Mouse (Mus musculus) megakaryocyte progenitor cell, adult 5-6 weeks (primary cell): ENCODE data around the gene Gdf5. TPM values are rescaled to one million over a fixed set of nuclear protein-coding genes. Genes with fewer than 3 reads are reported as not detected.

Experiments used
- ATAC-seq: replicated peaks from 2 replicates; pipeline ENCODE4 v1.8.0; 2016; ENCODE audit warnings: mild to moderate bottlenecking, moderate TSS enrichment, inconsistent platforms; ENCODE audit not compliant: poor library complexity
- total RNA-seq, 2 experiments: library from RNA; stranded (forward) in 1 of 2; stranded (reverse) in 1 of 2; fragments of 157-497, 149-512 nt in 1 of 2; fragments of 200-1000 nt in 1 of 2; gene quantifications; 2 replicates each; pipeline versions ENCODE4 v1.2.3 to v1.2.4; 2015 to 2017

The Gdf5 gene
- not detected in 2 replicates for total RNA-seq (2015)
- not detected in 2 replicates for total RNA-seq (2017)

DNA sequence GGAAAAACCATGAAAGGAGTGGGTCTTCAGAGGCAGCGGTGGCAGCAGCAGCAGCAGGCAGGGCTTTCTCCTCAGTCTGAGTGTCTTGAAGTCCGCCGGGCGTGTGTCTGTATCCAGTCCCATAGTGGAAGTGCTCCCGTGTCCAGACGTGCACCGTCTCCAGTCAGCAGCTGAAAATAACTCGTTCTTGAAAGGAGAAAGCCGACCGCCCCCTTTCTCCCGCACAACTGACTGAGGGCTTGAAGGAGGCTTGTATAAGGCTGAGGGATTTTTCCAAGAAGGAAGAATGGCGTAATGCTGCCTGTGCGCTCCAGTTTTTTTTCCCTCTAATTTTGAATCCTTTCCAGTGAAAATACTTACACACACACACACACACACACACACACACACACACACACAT, at the start of gene Gdf5:
Gene Gdf5, minus strand, starts transcription at position 244 of the 400 bp plus-strand sequence.
- no peak for ATAC-seq

DNA sequence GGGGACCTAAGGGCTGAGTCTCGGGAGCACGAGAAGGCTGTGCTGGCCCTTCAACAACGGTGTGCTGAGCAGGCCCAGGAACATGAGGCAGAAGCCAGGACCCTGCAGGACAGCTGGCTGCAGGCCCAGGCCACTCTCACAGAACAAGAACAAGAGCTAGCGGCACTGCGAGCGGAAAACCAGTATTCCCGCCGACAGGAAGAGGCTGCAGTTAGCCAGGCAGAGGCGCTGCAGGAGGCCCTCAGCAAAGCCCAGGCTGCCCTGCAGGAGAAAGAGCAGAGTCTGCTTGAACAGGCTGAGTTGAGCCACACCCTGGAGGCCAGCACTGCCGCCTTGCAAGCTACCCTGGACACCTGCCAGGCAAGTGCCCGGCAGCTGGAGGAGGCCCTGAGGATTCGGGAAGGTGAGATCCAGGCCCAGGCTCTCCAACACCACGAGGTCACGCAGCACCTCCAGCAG, 46.7 kb upstream of the Gdf5 start:
- peak; percentile 36 for ATAC-seq

DNA sequence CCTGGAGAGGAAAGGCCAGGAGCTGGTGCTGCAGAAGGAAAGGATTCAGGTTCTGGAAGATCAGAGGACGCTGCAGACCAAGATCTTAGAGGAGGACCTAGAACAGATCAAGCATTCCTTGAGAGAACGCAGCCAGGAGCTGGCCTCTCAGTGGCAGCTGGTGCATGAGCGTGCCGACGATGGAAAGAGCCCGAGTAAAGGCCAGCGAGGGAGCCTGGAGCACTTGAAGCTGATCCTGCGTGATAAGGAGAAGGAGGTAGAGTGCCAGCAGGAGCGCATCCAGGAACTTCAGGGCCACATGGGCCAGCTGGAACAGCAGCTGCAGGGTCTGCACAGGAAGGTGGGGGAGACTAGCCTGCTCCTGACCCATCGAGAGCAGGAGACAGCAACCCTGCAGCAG, 46.0 kb upstream of the Gdf5 start:
- ATAC-seq = no peak

DNA sequence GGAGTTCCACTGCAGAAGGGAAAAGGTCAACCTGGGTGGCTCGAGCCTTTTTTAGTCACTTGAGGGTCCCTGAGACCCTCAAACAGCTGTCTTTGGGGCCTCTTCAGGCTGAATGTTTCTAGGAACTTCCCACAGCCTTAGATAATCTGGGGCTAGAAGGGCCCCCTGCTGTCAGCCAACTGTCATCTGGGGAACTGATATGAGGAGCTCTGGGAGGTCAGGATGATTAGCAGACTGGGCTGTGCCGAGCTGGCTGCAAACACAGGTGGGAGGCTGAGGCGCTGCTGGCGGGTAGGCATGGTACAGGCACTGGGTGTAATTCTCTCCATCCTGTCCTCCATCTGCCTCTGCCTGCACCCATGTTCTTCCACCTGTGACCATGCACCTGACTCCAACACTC, 43.9 kb upstream of the Gdf5 start:
- ATAC-seq = peak; percentile 97

DNA sequence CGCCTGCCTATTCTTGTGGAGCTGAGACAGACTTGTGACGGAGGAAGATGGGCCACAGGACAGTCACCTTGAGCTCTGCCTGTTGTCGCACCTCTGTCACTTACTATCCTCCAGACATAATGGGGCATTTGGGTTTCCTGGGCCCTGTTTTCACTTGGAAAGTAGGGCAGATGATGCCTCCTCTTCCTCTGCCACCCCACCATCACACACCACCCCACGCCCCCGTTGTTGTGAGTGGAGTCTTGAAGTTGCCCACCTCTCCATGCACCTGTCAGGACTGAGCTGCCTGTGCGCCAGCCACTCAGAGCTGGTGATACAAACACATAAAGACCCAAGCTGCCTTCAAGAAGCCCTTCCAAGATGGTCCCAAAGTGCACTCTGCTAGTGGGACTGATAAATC, 42.0 kb upstream of the Gdf5 start:
- ATAC-seq = no peak

DNA sequence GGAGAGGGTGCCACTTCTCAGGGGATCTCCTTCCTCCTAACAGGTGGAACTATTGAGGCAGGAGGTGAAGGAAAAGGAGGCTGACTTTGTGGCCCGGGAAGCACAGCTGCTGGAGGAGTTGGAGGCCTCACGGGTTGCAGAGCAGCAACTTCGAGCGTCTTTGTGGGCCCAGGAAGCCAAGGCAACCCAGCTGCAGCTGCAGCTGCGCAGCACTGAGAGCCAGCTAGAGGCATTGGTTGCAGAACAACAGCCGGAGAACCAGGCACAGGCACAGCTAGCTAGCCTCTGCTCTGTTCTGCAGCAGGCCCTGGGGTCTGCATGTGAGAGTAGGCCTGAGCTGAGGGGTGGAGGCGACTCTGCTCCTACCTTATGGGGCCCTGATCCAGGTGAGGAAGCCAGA, 40.6 kb upstream of the Gdf5 start:
- no peak for ATAC-seq

DNA sequence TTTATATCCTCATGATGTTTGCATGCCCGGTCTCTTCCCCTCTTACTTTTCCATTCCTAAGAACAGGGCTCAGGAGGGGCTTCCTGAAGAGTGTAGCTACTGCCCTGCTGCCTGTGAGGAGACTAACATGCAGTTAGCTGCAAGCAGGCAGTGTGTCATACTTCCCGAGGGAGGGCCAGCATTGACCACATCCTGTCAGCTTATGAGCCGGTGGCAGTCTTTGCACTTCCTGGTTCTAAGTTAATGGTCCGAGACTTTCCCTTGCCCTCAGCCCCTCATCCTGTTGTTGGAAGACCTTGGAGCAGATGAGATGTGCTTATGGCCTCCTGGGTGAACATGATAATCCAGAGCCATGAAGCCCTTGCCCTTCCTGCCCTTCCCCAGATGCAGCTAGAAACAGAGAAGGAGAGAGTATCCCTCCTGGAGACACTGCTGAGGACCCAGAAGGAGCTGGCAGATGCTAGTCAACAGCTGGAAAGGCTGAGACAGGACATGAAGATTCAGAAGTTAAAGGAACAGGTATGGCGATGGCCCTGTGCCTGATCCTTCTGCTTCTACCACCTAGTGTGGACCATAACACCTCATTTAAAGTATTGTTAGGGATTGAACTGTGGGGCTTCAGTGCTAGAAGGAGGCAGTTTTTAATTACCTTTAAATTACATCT, 34.3 kb upstream of the Gdf5 start:
- peak; percentile 99 for ATAC-seq

DNA sequence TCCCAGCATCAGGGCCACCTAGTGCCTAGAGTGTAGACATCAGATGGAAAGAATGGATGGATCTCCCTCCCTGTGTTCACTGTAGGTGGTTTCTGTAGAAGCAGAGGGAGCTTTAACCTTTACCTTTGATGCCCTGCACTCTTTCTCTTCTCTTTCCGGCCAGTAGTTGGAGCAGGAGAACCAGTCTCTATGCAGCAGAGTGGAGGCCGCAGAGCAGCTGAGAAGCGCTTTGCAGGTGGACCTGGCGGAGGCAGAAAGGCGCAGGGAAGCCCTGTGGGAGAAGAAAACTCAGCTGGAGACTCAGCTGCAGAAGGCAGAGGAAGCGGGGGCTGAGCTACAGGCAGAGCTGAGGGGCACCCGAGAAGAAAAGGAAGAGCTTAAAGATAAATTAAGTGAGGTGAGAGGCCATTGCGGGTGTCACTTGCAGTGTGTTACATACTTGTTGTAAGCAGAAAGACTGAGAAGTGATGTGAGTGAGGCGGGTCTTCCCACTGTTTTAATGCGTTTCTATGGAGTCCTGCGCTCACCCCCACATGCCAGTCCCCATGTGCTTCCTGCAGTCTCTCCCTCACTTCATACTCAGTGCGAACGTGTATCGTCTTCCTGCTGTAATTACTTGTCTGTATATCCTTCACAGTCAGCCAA, 29.0 kb upstream of the Gdf5 start:
- no peak for ATAC-seq

DNA sequence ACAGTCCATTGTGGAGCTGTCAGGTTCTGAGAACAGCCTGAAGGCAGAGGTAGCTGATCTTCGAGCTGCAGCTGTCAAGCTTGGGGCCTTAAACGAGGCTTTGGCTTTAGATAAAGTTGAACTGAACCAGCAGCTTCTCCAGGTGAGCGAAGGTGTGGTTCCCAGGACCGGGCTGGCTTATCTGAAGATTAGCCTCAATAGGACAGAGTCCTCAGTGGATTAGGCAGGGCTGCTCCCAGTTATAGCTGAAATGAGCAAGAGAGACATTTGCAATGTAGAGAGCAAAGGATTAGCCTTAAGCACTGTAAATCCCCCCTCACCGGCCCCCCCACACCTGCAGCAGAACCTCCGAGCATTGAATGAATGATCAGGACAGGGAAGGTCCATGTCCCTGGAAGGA, 28.2 kb upstream of the Gdf5 start:
- no peak for ATAC-seq

DNA sequence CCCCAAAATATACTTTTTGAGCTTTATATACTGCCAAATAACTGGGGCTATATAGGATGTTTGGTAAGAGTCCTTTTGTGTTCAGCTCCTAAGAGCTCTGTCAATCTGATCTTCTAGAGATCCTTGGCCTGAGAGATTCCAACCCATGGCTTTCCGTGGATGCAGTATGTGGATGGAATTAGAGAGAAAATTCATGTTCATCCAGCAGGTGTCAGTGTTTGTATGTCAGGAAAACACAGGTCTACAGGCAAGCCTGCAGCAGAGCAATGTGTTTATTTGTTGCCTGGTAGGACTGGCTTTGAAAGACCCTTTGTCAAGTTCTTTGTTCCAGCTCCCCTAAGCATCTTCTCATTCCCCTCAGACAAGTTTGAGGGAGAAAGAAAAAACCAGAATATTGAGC, 17.8 kb upstream of the Gdf5 start:
- peak; percentile 66 for ATAC-seq

DNA sequence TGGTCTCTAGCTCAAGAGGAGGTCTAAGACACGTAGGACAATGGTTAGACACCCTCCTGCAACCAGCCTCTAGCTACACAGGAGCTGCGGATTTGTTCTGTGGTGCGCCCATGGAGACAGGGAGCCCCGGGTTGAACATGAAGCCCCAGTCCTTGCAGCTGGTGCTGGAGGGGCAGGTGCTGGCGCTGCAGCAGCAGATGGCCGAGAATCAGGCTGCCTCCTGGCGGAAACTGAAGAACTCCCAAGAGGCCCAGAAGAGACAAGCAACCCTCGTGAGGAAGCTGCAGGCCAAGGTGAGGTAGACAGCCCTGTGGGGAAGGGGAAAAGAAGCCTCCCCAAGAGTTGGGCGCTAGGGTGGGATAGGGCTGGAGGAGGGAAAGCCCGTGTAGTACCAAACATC, 16.7 kb upstream of the Gdf5 start:
- ATAC-seq = no peak

DNA sequence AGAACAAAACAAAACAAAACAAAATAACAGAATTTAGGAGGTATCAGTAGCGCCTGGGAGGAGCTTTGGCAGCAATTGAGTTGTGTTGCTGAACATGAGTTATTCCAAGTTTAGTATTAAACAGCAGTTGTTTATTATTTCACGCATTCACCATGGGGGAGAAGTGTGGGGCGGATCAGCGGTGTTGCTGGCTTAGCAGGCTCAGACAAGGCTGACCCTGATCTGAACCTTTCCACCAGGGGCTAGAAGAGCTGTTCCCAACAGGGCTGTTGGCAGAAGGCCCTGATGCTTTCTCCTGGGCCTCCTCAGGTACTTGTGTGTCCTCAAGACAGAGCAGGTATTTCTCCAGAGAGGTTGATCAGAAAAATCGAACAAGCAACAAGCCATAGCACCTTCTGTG, 14.8 kb upstream of the Gdf5 start:
- ATAC-seq = no peak

DNA sequence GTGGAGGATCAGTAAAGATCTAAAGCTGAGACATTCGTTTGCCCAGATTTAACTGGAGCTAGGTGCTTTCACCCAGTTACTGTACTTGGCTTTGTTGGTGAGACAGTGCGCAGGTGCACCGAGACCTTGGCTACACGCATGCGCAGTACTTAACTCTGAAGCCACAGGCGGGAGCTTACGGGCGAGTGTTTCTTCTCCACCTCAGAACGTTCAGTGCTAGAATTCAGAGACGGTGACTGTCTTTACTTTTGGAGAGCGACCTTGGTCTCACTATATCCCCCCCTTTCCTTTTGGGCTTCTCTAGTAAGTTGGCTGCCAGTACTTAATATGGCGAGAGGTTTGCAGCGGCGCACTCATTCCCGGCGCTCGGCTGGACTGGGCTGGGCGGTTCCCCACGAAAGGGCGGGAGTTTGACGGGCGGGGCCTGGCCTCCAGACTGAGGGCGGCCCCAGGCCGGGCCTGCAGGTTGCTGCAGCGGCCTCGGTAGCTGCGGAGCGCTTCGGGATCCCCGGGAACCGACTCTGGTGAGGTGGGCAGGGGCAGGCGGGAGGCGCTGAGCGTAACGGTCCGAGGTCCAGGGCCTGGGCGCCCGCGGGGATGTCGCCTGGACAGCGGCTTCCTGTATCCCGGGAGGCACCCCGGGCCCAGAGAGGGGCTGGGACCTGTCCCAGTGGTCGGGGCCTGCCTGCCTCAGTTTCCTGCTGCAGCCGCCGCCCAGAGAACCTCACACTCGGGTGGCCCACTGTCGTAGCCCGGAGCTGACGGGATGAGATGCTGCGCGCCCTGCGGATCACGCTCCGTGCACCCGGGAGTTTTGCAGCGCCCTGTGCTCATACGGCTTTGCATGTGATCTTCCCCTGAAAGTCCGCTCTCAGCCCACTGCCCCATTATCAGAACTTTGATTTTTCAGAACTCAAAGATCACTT, 11.2 kb upstream of the Gdf5 start, which contains the start of gene Cep250:
Gene Cep250, plus strand, starts transcription at position 325 of the 926 bp plus-strand sequence.
- ATAC-seq = peak; percentile 95

DNA sequence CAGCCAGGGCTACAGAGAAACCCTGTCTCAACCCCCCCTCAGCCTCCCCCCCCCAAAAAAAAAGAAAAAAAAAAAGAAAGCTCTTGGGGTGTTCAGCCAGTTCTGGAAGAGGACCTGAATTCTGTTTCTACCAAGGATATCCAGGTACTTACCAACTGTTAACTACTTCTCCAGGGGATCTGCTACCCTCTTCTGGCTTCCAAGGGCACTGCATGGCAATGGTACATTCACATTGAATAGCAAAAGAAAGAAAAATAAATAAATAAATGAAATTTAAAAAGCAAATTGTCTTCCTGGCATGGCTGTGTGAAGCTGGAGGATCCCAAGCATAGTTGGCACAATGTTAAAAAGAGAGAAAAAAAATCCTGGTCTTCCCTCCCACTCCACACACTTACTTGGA, 6.8 kb upstream of the Gdf5 start:
- ATAC-seq = peak; percentile 42

DNA sequence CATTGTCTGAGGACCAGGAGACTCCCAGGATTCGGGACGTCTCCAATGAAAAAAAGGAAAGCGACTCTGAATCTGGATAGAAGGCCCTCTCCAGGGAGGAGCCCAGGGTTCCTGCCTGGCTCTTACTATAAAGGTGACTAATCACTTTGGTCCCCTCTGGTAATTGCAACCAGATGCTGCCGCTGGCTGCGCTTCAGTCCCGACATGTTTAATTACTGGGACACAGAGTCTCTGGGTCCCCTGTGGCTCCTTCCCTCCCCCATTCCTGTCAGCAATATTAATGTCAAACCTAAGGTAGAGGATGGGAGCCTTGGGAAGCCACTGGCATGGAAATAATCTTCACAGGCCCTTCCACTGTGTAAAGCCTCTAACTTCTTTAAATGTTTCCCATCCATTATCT, 4.2 kb upstream of the Gdf5 start:
- no peak for ATAC-seq

DNA sequence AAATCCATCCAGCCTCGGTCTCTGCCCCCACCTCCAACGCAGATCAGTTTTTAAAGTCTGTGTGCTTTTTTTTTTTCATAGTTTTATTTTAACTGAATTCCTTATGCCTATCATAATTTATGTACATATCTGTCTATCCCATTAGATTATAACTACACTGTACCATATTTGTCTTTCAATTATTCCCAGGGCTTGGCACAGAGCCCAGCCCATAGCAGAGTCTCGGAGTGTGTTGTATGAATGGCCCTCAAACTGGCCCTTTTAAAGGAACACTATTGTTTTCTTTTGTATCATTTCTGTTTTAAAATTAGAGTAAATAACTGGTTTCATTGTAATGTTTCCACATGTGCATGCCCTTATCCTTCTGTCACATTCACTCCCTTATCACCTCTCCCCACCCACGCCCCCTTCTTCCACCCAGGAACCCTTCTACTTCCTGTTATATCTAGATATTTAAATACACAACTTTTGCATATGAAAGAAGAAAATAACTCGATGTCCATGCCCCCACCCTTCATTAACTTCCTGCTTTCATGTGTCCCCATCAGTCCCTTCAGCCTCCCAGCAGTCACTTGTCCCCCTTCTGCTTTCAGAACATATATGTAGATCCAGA, 2.3 kb upstream of the Gdf5 start:
- peak; percentile 82 for ATAC-seq

DNA sequence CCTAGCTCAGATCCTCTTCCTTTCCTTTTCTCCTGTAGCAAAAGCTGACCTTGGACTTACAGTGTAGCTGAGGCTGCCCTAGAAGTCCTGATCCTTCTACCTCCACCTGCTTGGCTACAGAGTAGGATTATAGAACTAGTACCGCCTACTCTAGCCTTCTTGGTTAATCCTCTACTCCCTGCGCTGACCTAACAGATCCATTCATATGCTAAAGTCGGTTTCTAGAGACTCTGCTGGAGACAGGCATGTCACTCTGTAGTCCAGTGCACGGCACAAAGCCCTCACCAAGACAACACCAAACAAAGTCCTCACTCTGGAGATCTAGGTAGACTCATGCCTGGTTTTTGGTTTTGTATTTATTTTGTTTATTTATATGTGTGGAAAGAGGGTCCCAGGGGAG, 1.3 kb upstream of the Gdf5 start:
- no peak for ATAC-seq

DNA sequence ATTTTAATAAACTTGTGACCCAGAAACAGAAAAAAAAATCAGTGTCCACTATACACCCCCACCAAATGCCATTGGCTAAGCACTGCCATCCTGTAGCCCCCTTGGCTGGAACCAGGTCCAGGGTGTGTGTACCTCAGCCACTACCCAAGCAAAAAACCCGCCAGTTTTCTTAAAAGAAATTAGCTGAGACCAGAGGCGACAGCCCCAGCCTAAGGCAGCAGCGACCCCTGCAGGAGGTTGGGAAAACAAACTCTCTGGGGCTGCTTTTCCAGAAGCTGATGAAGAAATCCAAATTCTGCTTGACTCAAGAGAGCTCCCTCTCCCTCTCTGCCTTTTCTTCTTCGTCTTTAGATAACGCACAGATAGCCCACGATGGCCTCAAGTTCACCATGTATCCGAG, 902 bp upstream of the Gdf5 start:
- peak; percentile 78 for ATAC-seq

DNA sequence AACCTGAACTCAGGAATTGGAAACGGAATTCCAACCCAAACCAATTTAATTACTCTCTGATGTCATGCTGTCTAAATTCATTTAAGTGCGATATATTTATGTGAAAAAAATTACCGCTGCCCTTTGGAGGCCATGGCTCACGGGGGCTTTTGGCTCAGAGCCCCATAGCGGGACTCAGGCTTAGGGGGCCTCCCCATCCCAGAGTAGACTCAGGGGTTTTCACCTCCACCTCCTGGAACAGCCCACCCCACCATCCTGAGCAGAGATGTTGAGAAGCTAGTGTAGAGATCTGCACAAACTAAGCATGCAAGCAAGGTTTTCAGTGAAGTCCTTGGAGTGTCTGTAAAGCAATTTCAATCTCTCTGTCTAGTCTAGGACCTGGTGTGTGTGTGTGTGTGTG, 413 bp upstream of the Gdf5 start:
- ATAC-seq = no peak

DNA sequence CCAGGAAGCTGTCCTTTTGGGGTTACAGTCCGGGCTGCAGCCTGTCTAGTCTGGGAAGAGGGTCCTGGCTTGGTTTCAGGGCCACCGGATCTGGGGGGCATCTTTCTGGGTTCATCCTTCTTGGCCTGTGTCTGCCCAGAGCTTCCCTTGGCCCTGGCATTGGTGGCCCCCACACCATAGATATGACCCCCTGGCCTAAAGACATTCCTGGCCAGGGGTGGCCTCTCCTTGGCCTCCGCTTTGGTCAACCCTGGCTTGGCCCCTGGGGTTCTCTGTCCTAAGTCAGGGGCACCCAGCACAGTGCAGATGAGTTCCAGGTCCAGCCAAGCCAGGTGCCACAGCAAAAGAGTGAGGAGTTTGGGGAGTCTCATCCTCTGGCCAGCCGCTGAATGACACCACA, 482 bp downstream of the Gdf5 start:
- no peak for ATAC-seq

DNA sequence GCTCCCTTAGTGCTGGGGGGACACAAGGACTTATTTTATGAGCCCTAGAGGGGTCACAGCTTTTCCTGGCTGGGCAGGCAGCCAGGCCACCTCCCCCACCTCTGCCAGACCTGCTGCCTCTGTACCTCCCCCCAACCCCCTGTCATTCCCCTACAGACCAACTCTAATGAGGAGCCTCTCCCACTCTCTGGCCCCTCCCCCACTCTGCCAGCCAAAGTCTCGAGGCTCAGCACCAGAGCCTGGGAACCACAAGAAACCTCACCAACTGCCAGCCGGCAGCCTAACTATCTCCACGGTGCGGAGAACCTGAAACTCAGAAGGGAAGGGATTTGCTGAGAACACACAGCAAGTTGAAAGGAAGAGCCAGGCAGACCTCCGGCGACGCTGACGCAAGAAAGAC, 1.7 kb downstream of the Gdf5 start:
- ATAC-seq = no peak
